Mouse (Mus musculus): Measurements from ENCODE around the gene Olfr504.

GRCm38 (mm10) chr7:108610487-108610886 lies 44.9 kb upstream of the Olfr504 start, which contains the start of gene Olfr506:
- TF ChIP-seq POLR2A (IDR thresholded peaks at IDR 0.05; ENCODE audit: borderline replicate concordance, low read depth, low read length) = no peak
- TF ChIP-seq CTCF (IDR thresholded peaks at IDR 0.05; ENCODE audit: low read depth, low read length) = no peak

Measured in bone marrow macrophage, adult 2 months (primary cell).